Mouse (Mus musculus): ENCODE results near the gene Gcn1l1. TPM values are rescaled to one million over a fixed set of nuclear protein-coding genes. Genes with fewer than 3 reads are reported as not detected.

The Gcn1l1 gene
- polyA plus RNA-seq, 1 experiment from 2014 or later, result 25.5 TPM

DNA sequence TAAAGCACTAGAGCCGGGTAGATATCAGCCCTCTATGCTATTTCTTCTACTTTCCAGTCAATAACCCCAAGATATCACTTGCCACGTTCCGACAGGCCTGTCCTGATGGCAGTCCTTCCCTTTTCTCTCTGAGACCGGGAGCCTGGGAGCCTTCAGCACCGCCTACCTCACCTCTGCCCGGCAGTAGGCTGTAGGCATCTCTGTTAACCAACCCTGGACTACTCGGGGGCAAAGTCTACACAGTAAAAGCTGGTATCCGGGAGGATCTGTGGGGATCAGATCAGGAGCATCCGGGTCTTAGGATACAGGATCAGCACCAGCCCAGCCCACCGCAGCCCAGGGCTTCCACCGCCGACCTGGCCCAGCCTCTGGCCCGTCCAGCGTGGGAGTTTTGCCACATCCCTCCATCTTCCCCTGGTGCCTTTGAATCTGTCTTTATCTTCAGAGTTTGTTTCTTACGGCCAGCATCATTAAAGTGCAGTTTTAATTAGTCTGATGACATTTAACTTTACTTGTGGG, 42.0 kb upstream of the Gcn1l1 start:
- Histone ChIP-seq H3K4me2 (ENCODE audit: low read depth, low read length) (0 out of 2 replicates have a peak overlapping the region, but pooled peaks have one; percentile 28), H3K4me3 (ENCODE audit: low read length) (no peak overlapping the region), H3K27ac (ENCODE audit: low read length) (peak overlapping the region; percentile 91), H3K4me1 (ENCODE audit: control insufficient read depth, insufficient read depth, low read length) (peaks cover 61% of the 10 kb centered on the region), H3K9ac (ENCODE audit: low read depth, low read length) (peak overlapping the region; percentile 53), H3K9me3 (ENCODE audit: control insufficient read depth, low read length) (no peaks in the 10 kb centered on the region), H3K27me3 (replicated peaks; ENCODE audit: control insufficient read depth, insufficient read depth, low read length) (no peaks in the 10 kb centered on the region), H3K36me3 (ENCODE audit: control insufficient read depth, insufficient read depth, low read length) (no peaks in the 10 kb centered on the region)
- 62% methylated on average over 15 of the region's 15 CpGs for WGBS
- ATAC-seq, result peak; percentile 69

DNA sequence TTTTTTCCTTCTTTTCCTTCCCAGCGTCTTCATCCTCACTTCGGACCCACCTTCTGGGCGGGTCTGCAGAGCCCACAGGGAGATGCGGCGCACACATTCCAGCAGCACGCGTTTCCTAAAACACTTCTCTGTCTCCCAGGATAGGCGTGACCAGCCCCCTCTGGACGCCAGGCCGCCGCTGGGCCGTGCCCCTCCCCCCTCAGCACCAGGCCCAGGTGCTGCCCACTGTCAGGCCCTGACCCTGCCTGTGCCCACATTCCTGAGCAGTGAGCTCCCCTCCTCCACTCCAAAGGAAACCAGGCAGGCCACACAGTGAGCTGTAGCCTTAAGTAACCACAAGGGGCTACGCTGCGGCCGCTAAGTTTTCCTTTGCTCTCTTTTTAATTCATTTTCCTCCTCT, 41.1 kb upstream of the Gcn1l1 start:
- Histone ChIP-seq H3K4me3 (ENCODE audit: low read length) (no peak overlapping the region), H3K4me2 (ENCODE audit: low read depth, low read length) (0 out of 2 replicates have a peak overlapping the region, but pooled peaks have one; percentile 3), H3K27ac (ENCODE audit: low read length) (peak overlapping the region; percentile 11), H3K27me3 (replicated peaks; ENCODE audit: control insufficient read depth, insufficient read depth, low read length) (no peaks in the 10 kb centered on the region), H3K9ac (ENCODE audit: low read depth, low read length) (peak overlapping the region; percentile 1), H3K36me3 (ENCODE audit: control insufficient read depth, insufficient read depth, low read length) (no peaks in the 10 kb centered on the region), H3K4me1 (ENCODE audit: control insufficient read depth, insufficient read depth, low read length) (peaks cover 62% of the 10 kb centered on the region), H3K9me3 (ENCODE audit: control insufficient read depth, low read length) (no peaks in the 10 kb centered on the region)
- ATAC-seq, result peak; percentile 32; the same call in 1 of the 2 replicates
- 17% methylated on average over 15 of the region's 15 CpGs for WGBS

DNA sequence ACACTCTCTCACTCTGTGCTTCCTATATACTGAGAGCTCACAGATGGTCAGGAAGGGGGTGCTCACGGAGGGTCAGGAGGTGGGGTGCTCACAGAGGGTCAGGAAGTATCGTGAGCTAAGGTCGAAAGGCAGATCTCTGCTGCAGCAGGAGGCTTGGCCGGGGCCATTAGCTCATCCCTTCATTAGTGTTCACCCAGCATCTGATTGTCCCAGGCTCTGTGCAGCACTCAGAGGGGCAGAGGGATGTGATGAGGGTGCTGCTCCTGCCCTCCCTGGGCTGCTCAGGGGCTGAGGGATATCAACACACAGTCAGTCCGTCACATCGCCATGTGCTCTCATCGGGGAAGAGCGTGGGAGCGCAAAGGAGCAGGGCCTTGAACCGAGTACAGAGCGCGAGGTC, 40.6 kb upstream of the Gcn1l1 start:
- 52% methylated on average over 12 of the region's 12 CpGs for WGBS
- H3K4me2 ChIP-seq (ENCODE audit: low read depth, low read length), result no peak overlapping the region
- H3K4me1 ChIP-seq (ENCODE audit: control insufficient read depth, insufficient read depth, low read length), result peaks cover 64% of the 10 kb centered on the region
- H3K4me3 ChIP-seq (ENCODE audit: low read length), result no peak overlapping the region
- H3K9me3 ChIP-seq (ENCODE audit: control insufficient read depth, low read length), result no peaks in the 10 kb centered on the region
- peak overlapping the region; percentile 1 for H3K9ac ChIP-seq (ENCODE audit: low read depth, low read length)
- H3K27me3 ChIP-seq (replicated peaks; ENCODE audit: control insufficient read depth, insufficient read depth, low read length), result no peaks in the 10 kb centered on the region
- ATAC-seq, result 0 out of 2 replicates have a peak, but pooled peaks have one; percentile 8
- H3K36me3 ChIP-seq (ENCODE audit: control insufficient read depth, insufficient read depth, low read length), result no peaks in the 10 kb centered on the region
- peak overlapping the region; percentile 11; the same call in 1 of the 2 replicates for H3K27ac ChIP-seq (ENCODE audit: low read length)

GRCm38 (mm10) chr5:115525416-115525815, 39.6 kb upstream of the Gcn1l1 start:
- Histone ChIP-seq H3K27me3 (replicated peaks; ENCODE audit: control insufficient read depth, insufficient read depth, low read length) (no peaks in the 10 kb centered on the region), H3K27ac (ENCODE audit: low read length) (no peak overlapping the region), H3K4me3 (ENCODE audit: low read length) (no peak overlapping the region), H3K36me3 (ENCODE audit: control insufficient read depth, insufficient read depth, low read length) (no peaks in the 10 kb centered on the region), H3K4me1 (ENCODE audit: control insufficient read depth, insufficient read depth, low read length) (peaks cover 67% of the 10 kb centered on the region), H3K9me3 (ENCODE audit: control insufficient read depth, low read length) (no peaks in the 10 kb centered on the region), H3K9ac (ENCODE audit: low read depth, low read length) (no peak overlapping the region), H3K4me2 (ENCODE audit: low read depth, low read length) (no peak overlapping the region)
- 91% methylated on average over 4 of the region's 4 CpGs for WGBS
- no peak for ATAC-seq

- no peaks in the 10 kb centered on the region for H3K36me3 ChIP-seq (ENCODE audit: control insufficient read depth, insufficient read depth, low read length)
- no peak overlapping the region for H3K4me2 ChIP-seq (ENCODE audit: low read depth, low read length)
- 76% methylated on average over 9 of the region's 9 CpGs for WGBS
- no peak overlapping the region for H3K27ac ChIP-seq (ENCODE audit: low read length)
- H3K4me3 ChIP-seq (ENCODE audit: low read length), result no peak overlapping the region
- no peak for ATAC-seq
- H3K9ac ChIP-seq (ENCODE audit: low read depth, low read length), result peak overlapping the region; percentile 3; the same call in 1 of the 2 replicates
- peaks cover 67% of the 10 kb centered on the region for H3K4me1 ChIP-seq (ENCODE audit: control insufficient read depth, insufficient read depth, low read length)
- no peaks in the 10 kb centered on the region for H3K9me3 ChIP-seq (ENCODE audit: control insufficient read depth, low read length)
- H3K27me3 ChIP-seq (replicated peaks; ENCODE audit: control insufficient read depth, insufficient read depth, low read length), result no peaks in the 10 kb centered on the region
Observed at GRCm38 (mm10) chr5:115525943-115526342, 39.1 kb upstream of the Gcn1l1 start.

DNA sequence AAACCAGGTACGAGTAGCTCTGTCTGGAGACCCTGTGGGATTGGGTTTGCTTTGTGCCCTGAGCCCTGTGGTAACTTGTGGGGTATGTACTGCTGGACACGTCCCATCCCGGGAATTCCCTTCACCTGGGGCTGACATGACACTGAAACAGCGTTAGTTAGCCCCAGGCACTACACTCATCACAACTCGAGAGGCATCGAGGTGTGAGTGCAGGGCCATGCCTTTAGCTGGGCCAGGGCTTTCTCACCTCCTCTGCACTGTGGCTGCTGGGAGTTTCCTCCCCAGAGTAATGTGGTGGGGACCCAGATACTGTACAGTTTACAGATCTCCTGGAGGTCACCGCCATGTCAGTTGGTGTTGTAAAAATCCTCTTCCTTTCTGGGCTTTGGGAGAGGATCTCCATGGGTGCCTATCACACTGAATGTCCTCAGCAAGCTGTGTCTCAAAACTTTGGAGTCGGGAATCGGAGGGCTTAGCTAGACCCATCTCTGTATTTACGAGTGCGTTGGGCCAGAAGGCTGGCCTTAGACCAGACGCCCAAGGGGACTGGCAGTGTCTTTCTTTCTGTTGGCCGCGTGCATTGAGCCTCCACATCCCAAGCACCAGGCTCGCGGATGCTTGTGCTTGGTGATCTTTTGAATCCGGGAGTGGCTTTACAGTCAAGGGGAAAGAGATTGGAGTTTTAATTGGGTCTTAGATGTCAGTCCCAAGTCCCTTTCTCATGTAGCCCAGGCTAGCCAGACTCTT, 38.4 kb upstream of the Gcn1l1 start:
- no peak overlapping the region for H3K4me3 ChIP-seq (ENCODE audit: low read length)
- H3K9ac ChIP-seq (ENCODE audit: low read depth, low read length), result 0 out of 2 replicates have a peak overlapping the region, but pooled peaks have one; percentile 3
- WGBS, result 87% methylated on average over 17 of the region's 17 CpGs
- H3K27me3 ChIP-seq (replicated peaks; ENCODE audit: control insufficient read depth, insufficient read depth, low read length), result no peaks in the 10 kb centered on the region
- ATAC-seq, result no peak
- H3K4me1 ChIP-seq (ENCODE audit: control insufficient read depth, insufficient read depth, low read length), result peaks cover 67% of the 10 kb centered on the region
- H3K36me3 ChIP-seq (ENCODE audit: control insufficient read depth, insufficient read depth, low read length), result no peaks in the 10 kb centered on the region
- H3K27ac ChIP-seq (ENCODE audit: low read length), result no peak overlapping the region
- H3K9me3 ChIP-seq (ENCODE audit: control insufficient read depth, low read length), result no peaks in the 10 kb centered on the region
- no peak overlapping the region for H3K4me2 ChIP-seq (ENCODE audit: low read depth, low read length)

DNA sequence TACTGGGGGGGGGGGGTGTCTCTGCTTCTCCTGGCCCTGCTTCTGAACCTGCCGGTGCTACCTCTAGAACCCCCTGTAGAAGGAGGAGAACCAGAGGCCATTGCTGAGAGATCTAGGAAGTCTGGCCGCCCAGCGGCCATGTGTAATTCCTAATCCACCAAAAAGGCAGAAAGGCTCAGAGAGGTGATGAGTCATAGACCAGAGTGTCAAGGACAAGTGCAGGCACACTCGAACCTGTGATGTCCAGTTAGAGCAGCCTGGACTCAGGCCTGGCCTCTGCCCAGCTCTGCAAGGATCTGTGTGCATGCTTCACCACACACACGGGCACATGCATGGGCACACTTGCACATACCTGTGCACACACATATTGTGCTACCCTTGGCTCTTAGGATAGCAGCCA, 36.9 kb upstream of the Gcn1l1 start:
- ATAC-seq, result no peak

DNA sequence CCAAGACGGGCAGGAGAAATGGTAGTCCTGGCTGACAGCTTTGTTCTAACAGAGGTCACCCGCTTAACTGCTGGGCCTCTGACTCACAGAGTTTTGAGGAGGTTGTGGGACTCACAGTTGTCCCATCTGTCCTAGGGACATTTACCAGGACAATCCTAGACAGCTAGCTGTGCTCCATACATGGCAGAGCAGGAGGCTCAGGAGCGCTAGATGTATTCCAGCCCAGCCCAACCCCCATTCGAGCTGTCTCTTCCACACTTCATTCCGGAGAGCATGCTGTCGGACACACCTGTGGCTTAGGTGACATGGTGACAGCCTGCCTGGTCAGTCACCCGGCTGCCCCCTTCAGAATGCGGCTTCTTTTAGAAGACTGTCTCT, 35.7 kb upstream of the Gcn1l1 start:
- 45% methylated on average over 8 of the region's 8 CpGs for WGBS
- H3K27me3 ChIP-seq (replicated peaks; ENCODE audit: control insufficient read depth, insufficient read depth, low read length), result no peaks in the 10 kb centered on the region
- peaks cover 67% of the 10 kb centered on the region for H3K4me1 ChIP-seq (ENCODE audit: control insufficient read depth, insufficient read depth, low read length)
- H3K9ac ChIP-seq (ENCODE audit: low read depth, low read length), result no peak overlapping the region
- no peak overlapping the region for H3K4me3 ChIP-seq (ENCODE audit: low read length)
- H3K36me3 ChIP-seq (ENCODE audit: control insufficient read depth, insufficient read depth, low read length), result no peaks in the 10 kb centered on the region
- no peak for ATAC-seq
- no peaks in the 10 kb centered on the region for H3K9me3 ChIP-seq (ENCODE audit: control insufficient read depth, low read length)
- 0 out of 2 replicates have a peak overlapping the region, but pooled peaks have one; percentile 18 for H3K4me2 ChIP-seq (ENCODE audit: low read depth, low read length)
- peak overlapping the region; percentile 85 for H3K27ac ChIP-seq (ENCODE audit: low read length)

More for the DNA sequence above, 36.9 kb upstream of the Gcn1l1 start:
- Histone ChIP-seq H3K4me2 (ENCODE audit: low read depth, low read length) (no peak overlapping the region), H3K36me3 (ENCODE audit: control insufficient read depth, insufficient read depth, low read length) (no peaks in the 10 kb centered on the region), H3K4me1 (ENCODE audit: control insufficient read depth, insufficient read depth, low read length) (peaks cover 67% of the 10 kb centered on the region), H3K27ac (ENCODE audit: low read length) (no peak overlapping the region), H3K9ac (ENCODE audit: low read depth, low read length) (no peak overlapping the region), H3K4me3 (ENCODE audit: low read length) (no peak overlapping the region), H3K9me3 (ENCODE audit: control insufficient read depth, low read length) (no peaks in the 10 kb centered on the region), H3K27me3 (replicated peaks; ENCODE audit: control insufficient read depth, insufficient read depth, low read length) (no peaks in the 10 kb centered on the region)
- WGBS, result 84% methylated on average over 5 of the region's 5 CpGs

GRCm38 (mm10) chr5:115529742-115530446, 35.2 kb upstream of the Gcn1l1 start:
- no peak for ATAC-seq
- Histone ChIP-seq H3K9ac (ENCODE audit: low read depth, low read length) (peak overlapping the region; percentile 41; the same call in 1 of the 2 replicates), H3K9me3 (ENCODE audit: control insufficient read depth, low read length) (no peaks in the 10 kb centered on the region), H3K27me3 (replicated peaks; ENCODE audit: control insufficient read depth, insufficient read depth, low read length) (no peaks in the 10 kb centered on the region), H3K27ac (ENCODE audit: low read length) (peak overlapping the region; percentile 85), H3K4me1 (ENCODE audit: control insufficient read depth, insufficient read depth, low read length) (peaks cover 67% of the 10 kb centered on the region), H3K36me3 (ENCODE audit: control insufficient read depth, insufficient read depth, low read length) (no peaks in the 10 kb centered on the region), H3K4me3 (ENCODE audit: low read length) (no peak overlapping the region), H3K4me2 (ENCODE audit: low read depth, low read length) (0 out of 2 replicates have a peak overlapping the region, but pooled peaks have one; percentile 18)
- 45% methylated on average over 7 of the region's 7 CpGs for WGBS
